Comparison of ENCODE assay signal across 8 mouse cellular contexts in genomic region chr12:86895703-86896409, GRCm38 (mm10). TPM values are rescaled to one million over a fixed set of nuclear protein-coding genes. Genes with fewer than 3 reads are reported as not detected.
DNase-seq lines count a peak whose midpoint lies in the region; ATAC-seq and TF ChIP-seq lines count a peak whose summit lies in the region.

No protein-coding gene starts in this region.

- TF ChIP-seq RAD21 in CH12.LX (IDR thresholded peaks at IDR 0.05; ENCODE audit: low read depth, low read length), result no peak

- H3K4me3 ChIP-seq in heart, adult 2 months, result no peak overlapping the region
- peak overlapping the region; percentile 45 to 64 (median 55) for H3K4me3 ChIP-seq in CH12.LX (replicated peaks in 1 of 3; ENCODE audit: low read depth in 2 of 3, low read length in 2 of 3, poor library complexity in 1 of 3)
- H3K4me3 ChIP-seq in forebrain, embryonic 16.5 days (replicated peaks; ENCODE audit: low read length), result peak overlapping the region; percentile 39
- H3K4me3 ChIP-seq in liver, embryonic 14.5 days (ENCODE audit: insufficient read depth in 1 of 2, low read depth in 2 of 2, low read length in 2 of 2), result no peak overlapping the region

- no peak for TF ChIP-seq EP300 in heart, adult 2 months (IDR thresholded peaks at IDR 0.05; ENCODE audit: insufficient read depth, low read depth, low read length)
- no peak for TF ChIP-seq EP300 in CH12.LX (IDR thresholded peaks at IDR 0.05; ENCODE audit: low read length)
- no peak for TF ChIP-seq EP300 in liver, embryonic 14.5 days (IDR thresholded peaks at IDR 0.05; ENCODE audit: low read depth)

- peaks cover 13% of the 10 kb centered on the region for H3K36me3 ChIP-seq in heart, adult 2 months (ENCODE audit: control insufficient read depth, insufficient read depth, low read length)
- H3K36me3 ChIP-seq in CH12.LX (replicated peaks in 1 of 2; ENCODE audit: control insufficient read depth in 1 of 2, insufficient read depth in 1 of 2, low read length in 1 of 2), result peaks cover 0 to 4% of the 10 kb centered on the region in 2 experiments
- no peaks in the 10 kb centered on the region for H3K36me3 ChIP-seq in forebrain, embryonic 16.5 days (ENCODE audit: control insufficient read depth, insufficient read depth)
- H3K36me3 ChIP-seq in liver, embryonic 14.5 days (replicated peaks; ENCODE audit: control insufficient read depth, insufficient read depth, low read depth), result no peaks in the 10 kb centered on the region

- TF ChIP-seq CTCF in heart, adult 2 months (IDR thresholded peaks at IDR 0.05), result no peak
- no peak for TF ChIP-seq CTCF in CH12.LX (conservative IDR thresholded peaks at IDR 0.05 in 1 of 2, IDR thresholded peaks at IDR 0.05 in 1 of 2; ENCODE audit: low read depth in 2 of 2, low read length in 2 of 2)
- no peak for TF ChIP-seq CTCF in liver, embryonic 14.5 days (IDR thresholded peaks at IDR 0.05; ENCODE audit: low read depth)

- no peaks in the 10 kb centered on the region for H3K79me2 ChIP-seq in heart, adult 2 months (replicated peaks; ENCODE audit: control insufficient read depth, insufficient read depth, low read length)
- H3K79me2 ChIP-seq in CH12.LX (replicated peaks; ENCODE audit: control insufficient read depth, extremely low read depth, insufficient read depth, poor library complexity, severe bottlenecking), result no peaks in the 10 kb centered on the region

- H3K9me3 ChIP-seq in CH12.LX (replicated peaks; ENCODE audit: low read length), result no peaks in the 10 kb centered on the region
- no peaks in the 10 kb centered on the region for H3K9me3 ChIP-seq in forebrain, embryonic 16.5 days (ENCODE audit: control insufficient read depth, low read length)
- H3K9me3 ChIP-seq in liver, embryonic 14.5 days (ENCODE audit: control insufficient read depth, low read length), result no peaks in the 10 kb centered on the region

- intact Hi-C loops in heart, adult 2 months (cut with DNase I), result no loop called here

- DNase-seq in heart, adult 2 months, result no peak
- DNase-seq in heart, adult 18-20 months, result no peak
- no peak for DNase-seq in CH12.LX (ENCODE audit: extremely low read depth)
- DNase-seq in liver, embryonic 14.5 days (ENCODE audit: low read depth in 3 of 3, low spot score in 3 of 3), result no peak
- no peak for DNase-seq in frontal cortex, postnatal 14 days (ENCODE audit: low spot score in 2 of 2)
- no peak for DNase-seq in frontal cortex, postnatal 25 days (ENCODE audit: low spot score in 2 of 2)
- DNase-seq in urinary bladder, postnatal 25 days (ENCODE audit: low spot score), result no peak

- H3K9ac ChIP-seq in heart, adult 2 months (ENCODE audit: low read depth, low read length), result no peak overlapping the region
- peak overlapping the region; percentile 81 for H3K9ac ChIP-seq in CH12.LX (ENCODE audit: insufficient read depth, low read depth)
- H3K9ac ChIP-seq in forebrain, embryonic 16.5 days (replicated peaks; ENCODE audit: low read depth, low read length), result peak overlapping the region; percentile 67
- no peak overlapping the region for H3K9ac ChIP-seq in liver, embryonic 14.5 days (replicated peaks)

- in situ Hi-C loops in CH12.LX (cut with MboI; ENCODE audit: low pct_ligation_motif_present, low pct_unique_long_range_greater_than_20kb, low sequenced_read_pairs), result no loop called here

- H3K4me1 ChIP-seq in heart, adult 2 months (ENCODE audit: control insufficient read depth, insufficient read depth, low read length), result peaks cover 32% of the 10 kb centered on the region
- peaks cover 19 to 69% of the 10 kb centered on the region in 2 experiments for H3K4me1 ChIP-seq in CH12.LX (ENCODE audit: control insufficient read depth in 1 of 2, insufficient read depth in 2 of 2)
- H3K4me1 ChIP-seq in forebrain, embryonic 16.5 days (replicated peaks; ENCODE audit: control insufficient read depth, insufficient read depth, low read length), result peaks cover 81% of the 10 kb centered on the region
- H3K4me1 ChIP-seq in liver, embryonic 14.5 days (replicated peaks; ENCODE audit: control insufficient read depth in 2 of 2, insufficient read depth in 2 of 2, low read length in 1 of 2), result peaks cover 25 to 48% of the 10 kb centered on the region in 2 experiments

- ATAC-seq in forebrain, embryonic 16.5 days, result no peak
- no peak for ATAC-seq in liver, embryonic 14.5 days (ENCODE audit: insufficient read depth)

- H3K27ac ChIP-seq in heart, adult 2 months, result peak overlapping the region; percentile 91
- peak overlapping the region; percentile 91; the same call in 1 of the 2 replicates for H3K27ac ChIP-seq in CH12.LX (ENCODE audit: insufficient read depth, low read depth)
- H3K27ac ChIP-seq in forebrain, embryonic 16.5 days (ENCODE audit: low read length), result peak overlapping the region; percentile 100
- H3K27ac ChIP-seq in liver, embryonic 14.5 days, result peak overlapping the region; percentile 88; the same call in 1 of the 2 replicates

- TF ChIP-seq POLR2A in heart, adult 2 months (IDR thresholded peaks at IDR 0.05; ENCODE audit: insufficient read depth, low read depth, low read length), result no peak
- TF ChIP-seq POLR2A in CH12.LX (IDR thresholded peaks at IDR 0.05; ENCODE audit: low read depth, low read length), result no peak

- 55% methylated on average over 4 of the region's 4 CpGs for WGBS in heart, adult 2 months
- 21% methylated on average over 4 of the region's 4 CpGs for WGBS in forebrain, embryonic 16.5 days
- whole genome bisulfite sequencing in liver, embryonic 14.5 days (ENCODE audit: insufficient replicate concordance), result 42% methylated on average over 4 of the region's 4 CpGs

- peak overlapping the region; percentile 85 for H3K4me2 ChIP-seq in CH12.LX (ENCODE audit: insufficient read depth, low read depth, poor library complexity, severe bottlenecking)
- H3K4me2 ChIP-seq in forebrain, embryonic 16.5 days (ENCODE audit: low read length), result peak overlapping the region; percentile 67
- no peak overlapping the region; the same call in 1 of the 2 replicates for H3K4me2 ChIP-seq in liver, embryonic 14.5 days (ENCODE audit: low read depth)

- H3K27me3 ChIP-seq in heart, adult 2 months (ENCODE audit: control insufficient read depth, insufficient read depth, low read length), result no peaks in the 10 kb centered on the region
- H3K27me3 ChIP-seq in CH12.LX (replicated peaks), result no peaks in the 10 kb centered on the region
- no peaks in the 10 kb centered on the region for H3K27me3 ChIP-seq in forebrain, embryonic 16.5 days (replicated peaks; ENCODE audit: control insufficient read depth, insufficient read depth, low read length)
- peaks cover 4% of the 10 kb centered on the region for H3K27me3 ChIP-seq in liver, embryonic 14.5 days (ENCODE audit: control insufficient read depth, insufficient read depth, low read length)

- dilution Hi-C loops in CH12.LX (cut with MboI; ENCODE audit: extremely low pct_ligation_motif_present, extremely low pct_unique_long_range_greater_than_20kb, low sequenced_read_pairs), result no loop called here

TF ChIP-seq in CH12.LX, 34 proteins besides CTCF, POLR2A, EP300 and RAD21:
- TF ChIP-seq IRF4 (IDR thresholded peaks at IDR 0.05; ENCODE audit: low read depth, low read length) (no peak), MAZ (IDR thresholded peaks at IDR 0.05; ENCODE audit: low read depth, low read length) (peak; percentile 4; the same call in 1 of the 2 replicates)

RNA-seq across cellular contexts. Expression of gene Irf2bpl, which starts 11.3 kb away (rescaled TPM):
- 10 to 100 TPM; 32.6 to 36.9 TPM for total RNA-seq in heart, adult 2 months (2021)
- 15.6 and 20.1 TPM in 2 replicates for polyA plus RNA-seq in heart, adult 2 months (2012; rRNA removed)
- 10 to 100 TPM; 30.0 to 30.5 TPM for total RNA-seq in heart, adult 18-20 months (2021)
- total RNA-seq in CH12.LX (2012; rRNA removed), result 19.6 and 21.4 TPM in 2 replicates
- 7.0 and 8.2 TPM in 2 replicates for total RNA-seq in CH12.LX (2014; rRNA removed)
- polyA plus RNA-seq in CH12.LX (2012; ENCODE audit: insufficient read length, low read depth), result 10.2 and 12.1 TPM in 2 replicates
- polyA plus RNA-seq in forebrain, embryonic 16.5 days (2015; fragmentation: Nextera tagmentation; extraction: Ambion mirVana), result 67.0 and 74.0 TPM in 2 replicates
- polyA plus RNA-seq in liver, embryonic 14.5 days (2012; rRNA removed), result 1.4 and 1.5 TPM in 2 replicates
- polyA plus RNA-seq in liver, embryonic 14.5 days (2014; fragmentation: Nextera tagmentation; extraction: Ambion mirVana), result 1.4 and 1.5 TPM in 2 replicates

RNA-seq across cellular contexts. Expression of gene Cipc, which starts 51.0 kb away (rescaled TPM):
- total RNA-seq in heart, adult 2 months (2021), result 10 to 100 TPM; 43.8 to 45.1 TPM
- polyA plus RNA-seq in heart, adult 2 months (2012; rRNA removed), result 34.1 and 39.6 TPM in 2 replicates
- 10 to 100 TPM; 37.1 to 40.8 TPM for total RNA-seq in heart, adult 18-20 months (2021)
- total RNA-seq in CH12.LX (2012; rRNA removed), result 18.7 and 19.6 TPM in 2 replicates
- total RNA-seq in CH12.LX (2014; rRNA removed), result 15.7 and 16.7 TPM in 2 replicates
- 17.5 and 20.5 TPM in 2 replicates for polyA plus RNA-seq in CH12.LX (2012; ENCODE audit: insufficient read length, low read depth)
- 61.5 and 62.7 TPM in 2 replicates for polyA plus RNA-seq in forebrain, embryonic 16.5 days (2015; fragmentation: Nextera tagmentation; extraction: Ambion mirVana)
- 7.5 and 8.8 TPM in 2 replicates for polyA plus RNA-seq in liver, embryonic 14.5 days (2012; rRNA removed)
- 10.0 and 10.7 TPM in 2 replicates for polyA plus RNA-seq in liver, embryonic 14.5 days (2014; fragmentation: Nextera tagmentation; extraction: Ambion mirVana)

Comparison
In these comparisons a context has a peak if more than half of its experiments do, and no peak if none do; other contexts are left out.
1. H3K4me3 ChIP-seq: peak in CH12.LX (3 of 3) and forebrain, embryonic 16.5 days (single experiment); none in heart, adult 2 months (single experiment) and liver, embryonic 14.5 days (0 of 2).
2. H3K9ac ChIP-seq: peak in CH12.LX (single experiment) and forebrain, embryonic 16.5 days (single experiment); none in heart, adult 2 months (single experiment) and liver, embryonic 14.5 days (single experiment).
3. Peak in every context shown above with its lines, with median percentiles within 50 percentile points of each other: H3K27ac ChIP-seq.